Mouse (Mus musculus) megakaryocyte, embryonic 14.5 days (primary cell): ENCODE data around the gene Cog1.

ENCODE experiments used
- FLI1 ChIP-seq: IDR thresholded peaks from 2 replicates; pipeline ENCODE4 v1.6.1; 2012; ENCODE audit warnings: low read length, inconsistent platforms, mixed read lengths
- GATA1 ChIP-seq: IDR thresholded peaks from 3 replicates; pipeline ENCODE4 v1.6.1; 2012; ENCODE audit warnings: mixed read lengths, low read length, inconsistent platforms, borderline replicate concordance

- TF ChIP-seq FLI1 (no peak), GATA1 (no peak)
Measured at GRCm38 (mm10) chr11:113652516-113652915, 3.5 kb downstream of the Cog1 start.
